Mouse (Mus musculus) C2C12 (cell line): ENCODE measurements around the gene 2310022A10Rik. TPM values are rescaled to one million over a fixed set of nuclear protein-coding genes. Genes with fewer than 3 reads are reported as not detected.

Experiments used
- H3K27me3 ChIP-seq: one replicate; pipeline ENCODE4 v1.6.1; 2011; ENCODE audit not compliant: control insufficient read depth, insufficient read depth, insufficient read length
- H3K36me3 ChIP-seq: one replicate; pipeline ENCODE4 v1.6.1; 2011; ENCODE audit not compliant: control insufficient read depth, insufficient read depth
- H3K4me3 ChIP-seq: one replicate; pipeline ENCODE4 v1.5.1; 2011; ENCODE audit warnings: mild to moderate bottlenecking, control low read depth; ENCODE audit not compliant: poor library complexity, insufficient read depth, severe bottlenecking
- H3K79me2 ChIP-seq: one replicate; pipeline ENCODE4 v1.6.1; 2011; ENCODE audit not compliant: control insufficient read depth, insufficient read depth
- H3K79me3 ChIP-seq: one replicate; pipeline ENCODE4 v1.6.1; 2011; ENCODE audit warnings: low read depth, control low read depth
- H3ac ChIP-seq: one replicate; pipeline ENCODE3; 2011; ENCODE audit warnings: low read depth; ENCODE audit not compliant: control insufficient read depth, insufficient read length
- CEBPB ChIP-seq: IDR thresholded peaks from one replicate; pipeline ENCODE4 v1.6.1; 2011; ENCODE audit warnings: low read depth, mild to moderate bottlenecking, control low read depth, moderate library complexity
- CTCF ChIP-seq: IDR thresholded peaks from one replicate; pipeline ENCODE4 v1.5.1; 2011; ENCODE audit not compliant: control insufficient read depth, insufficient read depth, insufficient read length
- FOSL1 ChIP-seq: IDR thresholded peaks from one replicate; pipeline ENCODE4 v1.8.0; 2011; ENCODE audit warnings: mild to moderate bottlenecking, low read length; ENCODE audit not compliant: poor library complexity, insufficient read depth, severe bottlenecking
- MAX ChIP-seq: IDR thresholded peaks from one replicate; pipeline ENCODE4 v1.6.1; 2011; ENCODE audit warnings: mild to moderate bottlenecking, control low read depth
- MYOD1 ChIP-seq: IDR thresholded peaks from one replicate; pipeline ENCODE4 v1.6.1; 2011; ENCODE audit warnings: low read depth; ENCODE audit not compliant: control insufficient read depth, insufficient read length
- MYOG ChIP-seq: IDR thresholded peaks from one replicate; pipeline ENCODE4 v1.6.1; 2011; ENCODE audit not compliant: control insufficient read depth, insufficient read length; ENCODE audit errors: extremely low read depth
- USF1 ChIP-seq: IDR thresholded peaks from one replicate; pipeline ENCODE4 v1.6.1; 2011; ENCODE audit warnings: low read depth, mild to moderate bottlenecking, control low read depth, moderate library complexity
- polyA plus RNA-seq: library from polyadenylated mRNA; unstranded; fragments of >200 nt; fragmentation: generic; extraction: Trizol; gene quantifications from one replicate; pipeline ENCODE4 v1.2.1, GENCODE M21; 2012; ENCODE audit warnings: missing spikeins

The 2310022A10Rik gene
- polyA plus RNA-seq, 1 experiment, result 26.9 TPM

GRCm38 (mm10) chr7:27529070-27529469 lies 24.0 kb upstream of the 2310022A10Rik start:
- Histone ChIP-seq H3K36me3 (no peaks in the 10 kb centered on the region), H3K4me3 (no peak overlapping the region)

GRCm38 (mm10) chr7:27530937-27531336 lies 22.1 kb upstream of the 2310022A10Rik start:
- no peaks in the 10 kb centered on the region for H3K27me3 ChIP-seq
- H3ac ChIP-seq, result no peak overlapping the region
- no peak for TF ChIP-seq MYOD1
- no peak for TF ChIP-seq CEBPB
- no peak for TF ChIP-seq FOSL1
- TF ChIP-seq CTCF, result no peak
- TF ChIP-seq MYOG, result no peak
- no peak for TF ChIP-seq USF1
- no peak for TF ChIP-seq MAX
- no peaks in the 10 kb centered on the region for H3K79me3 ChIP-seq
- H3K36me3 ChIP-seq, result no peaks in the 10 kb centered on the region
- no peaks in the 10 kb centered on the region for H3K79me2 ChIP-seq
- H3K4me3 ChIP-seq, result no peak overlapping the region

More at GRCm38 (mm10) chr7:27529070-27529469, 24.0 kb upstream of the 2310022A10Rik start:
- no peaks in the 10 kb centered on the region for H3K79me3 ChIP-seq
- no peak for TF ChIP-seq MAX
- no peak for TF ChIP-seq MYOD1
- no peak for TF ChIP-seq CTCF
- no peak for TF ChIP-seq FOSL1
- no peak for TF ChIP-seq MYOG
- no peak for TF ChIP-seq CEBPB
- TF ChIP-seq USF1, result no peak
- H3K27me3 ChIP-seq, result no peaks in the 10 kb centered on the region
- no peaks in the 10 kb centered on the region for H3K79me2 ChIP-seq
- H3ac ChIP-seq, result no peak overlapping the region

DNA sequence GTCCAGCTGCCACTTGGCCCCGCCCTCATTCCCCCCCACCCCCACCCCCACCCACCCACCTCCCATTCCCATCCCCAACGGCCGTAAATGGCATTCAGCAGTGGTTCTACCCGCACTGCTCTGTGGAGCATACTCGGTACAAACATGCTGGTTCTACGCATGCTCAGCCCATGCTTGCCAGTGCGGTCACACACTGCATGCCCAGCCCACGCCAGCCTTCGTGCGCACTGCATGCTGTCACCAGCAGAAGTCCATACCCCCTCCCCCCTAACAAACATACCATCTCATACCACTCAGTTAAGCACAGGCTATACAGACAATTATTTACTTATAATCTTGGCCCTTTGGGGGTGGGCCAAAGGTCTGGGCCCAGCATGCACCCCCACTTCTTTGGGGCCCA lies 21.3 kb upstream of the 2310022A10Rik start:
- no peaks in the 10 kb centered on the region for H3K36me3 ChIP-seq
- no peaks in the 10 kb centered on the region for H3K79me2 ChIP-seq
- TF ChIP-seq USF1, result no peak
- no peak for TF ChIP-seq CTCF
- TF ChIP-seq FOSL1, result no peak
- no peak for TF ChIP-seq CEBPB
- no peak for TF ChIP-seq MAX
- TF ChIP-seq MYOG, result no peak
- TF ChIP-seq MYOD1, result no peak
- no peak overlapping the region for H3K4me3 ChIP-seq
- H3K27me3 ChIP-seq, result no peaks in the 10 kb centered on the region
- no peak overlapping the region for H3ac ChIP-seq
- no peaks in the 10 kb centered on the region for H3K79me3 ChIP-seq

- H3K79me2 ChIP-seq, result no peaks in the 10 kb centered on the region
- TF ChIP-seq FOSL1, result no peak
- no peak for TF ChIP-seq MYOD1
- TF ChIP-seq CTCF, result no peak
- no peak for TF ChIP-seq MAX
- TF ChIP-seq CEBPB, result no peak
- no peak for TF ChIP-seq USF1
- TF ChIP-seq MYOG, result no peak
- no peaks in the 10 kb centered on the region for H3K36me3 ChIP-seq
- H3K27me3 ChIP-seq, result no peaks in the 10 kb centered on the region
- no peaks in the 10 kb centered on the region for H3K79me3 ChIP-seq
- no peak overlapping the region for H3K4me3 ChIP-seq
- H3ac ChIP-seq, result no peak overlapping the region
These were observed 20.5 kb upstream of the 2310022A10Rik start for GRCm38 (mm10) chr7:27532480-27533050.

GRCm38 (mm10) chr7:27535386-27535785 lies 17.6 kb upstream of the 2310022A10Rik start:
- Histone ChIP-seq H3K36me3 (no peaks in the 10 kb centered on the region), H3K27me3 (no peaks in the 10 kb centered on the region), H3K79me3 (no peaks in the 10 kb centered on the region), H3K4me3 (no peak overlapping the region), H3K79me2 (no peaks in the 10 kb centered on the region), H3ac (no peak overlapping the region)
- TF ChIP-seq USF1 (no peak), MYOD1 (no peak), FOSL1 (no peak), MYOG (no peak), CTCF (no peak), CEBPB (no peak), MAX (no peak)

DNA sequence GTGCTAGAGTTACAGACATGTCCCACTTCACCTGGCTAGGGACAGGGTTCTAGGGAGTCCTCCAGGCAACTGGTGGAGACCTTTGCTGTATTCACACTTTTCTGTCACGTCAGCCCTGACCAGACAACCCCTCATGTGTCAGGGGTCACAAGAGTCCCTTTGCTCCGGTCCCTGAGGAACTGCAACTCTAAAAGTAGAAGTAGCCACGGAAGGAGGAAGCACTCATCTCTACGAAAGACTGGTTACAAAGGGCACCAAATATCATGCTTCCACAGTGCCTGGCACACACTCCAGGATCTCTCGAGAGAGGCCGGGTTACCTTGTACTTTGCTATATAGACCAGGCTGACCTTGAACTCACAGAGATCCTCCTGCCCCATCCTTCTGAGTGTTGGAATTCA lies 16.4 kb upstream of the 2310022A10Rik start:
- no peaks in the 10 kb centered on the region for H3K36me3 ChIP-seq
- no peak overlapping the region for H3ac ChIP-seq
- H3K4me3 ChIP-seq, result no peak overlapping the region
- no peaks in the 10 kb centered on the region for H3K79me2 ChIP-seq
- H3K79me3 ChIP-seq, result no peaks in the 10 kb centered on the region
- TF ChIP-seq MYOG (no peak), FOSL1 (no peak), CTCF (no peak), MAX (no peak), USF1 (no peak), MYOD1 (no peak), CEBPB (no peak)
- no peaks in the 10 kb centered on the region for H3K27me3 ChIP-seq
